Mouse (Mus musculus): ENCODE measurements around the gene 2810459M11Rik. TPM values are rescaled to one million over a fixed set of nuclear protein-coding genes. Genes with fewer than 3 reads are reported as not detected.

Gene 2810459M11Rik
- polyA plus RNA-seq, 1 experiment from 2014 or later = 1.4 TPM

GRCm38 (mm10) chr1:86064271-86064991 lies 18.8 kb downstream of the 2810459M11Rik start, which contains the start of gene Psmd1:
Gene Psmd1 (plus strand): TSS chr1:86064387.
- Histone ChIP-seq H3K4me1 (ENCODE audit: control insufficient read depth, insufficient read depth, low read length) (peaks cover 7% of the 10 kb centered on the region), H3K4me3 (ENCODE audit: low read depth, low read length) (peak within 1 kb of the TSS; percentile 77), H3K9me3 (ENCODE audit: control insufficient read depth, low read length) (no peaks in the 10 kb centered on the region), H3K9ac (ENCODE audit: low read depth, low read length) (peak within 1 kb of the TSS; percentile 98), H3K4me2 (ENCODE audit: low read depth, low read length) (peak within 1 kb of the TSS; percentile 92), H3K36me3 (ENCODE audit: control insufficient read depth, insufficient read depth, low read length) (no peaks in the 10 kb centered on the region), H3K27ac (replicated peaks; ENCODE audit: low read depth, low read length) (peak within 1 kb of the TSS; percentile 69), H3K27me3 (replicated peaks; ENCODE audit: control insufficient read depth, insufficient read depth, low read length) (no peaks in the 10 kb centered on the region)
- DNase-seq (ENCODE audit: low spot score) (peak; percentile 96), ATAC-seq (ENCODE audit: low read depth) (peak; percentile 97)
- 2% methylated on average over 30 of the region's 47 CpGs for WGBS

GRCm38 (mm10) chr1:86076565-86076964 lies 30.9 kb downstream of the 2810459M11Rik start:
- Histone ChIP-seq H3K4me3 (ENCODE audit: low read depth, low read length) (no peak overlapping the region), H3K36me3 (ENCODE audit: control insufficient read depth, insufficient read depth, low read length) (peaks cover 85% of the 10 kb centered on the region), H3K9ac (ENCODE audit: low read depth, low read length) (no peak overlapping the region), H3K27me3 (replicated peaks; ENCODE audit: control insufficient read depth, insufficient read depth, low read length) (no peaks in the 10 kb centered on the region), H3K27ac (replicated peaks; ENCODE audit: low read depth, low read length) (no peak overlapping the region), H3K9me3 (ENCODE audit: control insufficient read depth, low read length) (no peaks in the 10 kb centered on the region), H3K4me2 (ENCODE audit: low read depth, low read length) (no peak overlapping the region), H3K4me1 (ENCODE audit: control insufficient read depth, insufficient read depth, low read length) (no peaks in the 10 kb centered on the region)
- DNase-seq (ENCODE audit: low spot score) = no peak
- ATAC-seq (ENCODE audit: low read depth) = no peak
- WGBS = 97% methylated on average over 2 of the region's 2 CpGs

DNA sequence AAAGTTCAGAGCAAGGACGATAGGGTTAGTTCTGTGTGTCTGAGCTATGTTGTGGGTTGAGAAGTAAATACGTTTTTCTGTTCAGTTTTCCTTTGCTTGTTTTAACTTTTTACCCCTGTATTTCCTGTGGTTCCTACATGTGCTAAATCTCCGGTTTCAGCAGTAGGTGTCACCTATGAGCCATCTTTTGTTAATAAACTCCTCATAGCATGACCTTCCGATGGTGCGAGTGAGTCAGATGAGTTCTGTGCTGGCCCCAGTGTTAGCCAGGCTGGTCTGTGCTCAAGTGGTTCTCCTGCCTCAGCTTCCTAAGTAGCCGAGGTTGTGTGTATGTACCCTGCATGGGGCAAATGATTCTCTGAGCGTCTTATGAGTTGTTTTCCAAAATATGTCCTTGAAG lies 48.8 kb downstream of the 2810459M11Rik start:
- 85% methylated on average over 7 of the region's 7 CpGs for WGBS
- ATAC-seq (ENCODE audit: low read depth) (no peak), DNase-seq (ENCODE audit: low spot score) (no peak)
- Histone ChIP-seq H3K36me3 (ENCODE audit: control insufficient read depth, insufficient read depth, low read length) (peaks cover 70% of the 10 kb centered on the region), H3K4me2 (ENCODE audit: low read depth, low read length) (no peak overlapping the region), H3K27me3 (replicated peaks; ENCODE audit: control insufficient read depth, insufficient read depth, low read length) (no peaks in the 10 kb centered on the region), H3K4me1 (ENCODE audit: control insufficient read depth, insufficient read depth, low read length) (no peaks in the 10 kb centered on the region), H3K27ac (replicated peaks; ENCODE audit: low read depth, low read length) (no peak overlapping the region), H3K9ac (ENCODE audit: low read depth, low read length) (no peak overlapping the region), H3K9me3 (ENCODE audit: control insufficient read depth, low read length) (no peaks in the 10 kb centered on the region), H3K4me3 (ENCODE audit: low read depth, low read length) (no peak overlapping the region)

DNA sequence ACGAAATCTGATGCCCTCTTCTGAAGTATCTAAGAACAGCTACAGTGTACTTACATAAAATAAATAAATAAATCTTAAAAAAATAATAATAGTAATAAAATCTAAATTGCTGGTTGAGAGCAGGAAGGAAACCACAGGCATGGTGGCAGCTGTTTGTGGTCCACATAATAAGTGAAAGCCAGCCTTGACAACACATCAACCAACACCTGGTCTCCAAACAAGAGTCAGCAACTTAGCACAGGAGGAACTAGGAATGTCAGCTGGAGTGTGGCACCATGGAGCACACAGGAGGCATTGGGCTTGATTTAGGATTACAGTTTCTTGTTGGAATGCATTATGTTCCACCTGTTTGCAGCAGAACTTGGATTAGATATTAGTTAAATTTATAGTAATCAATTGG lies 59.4 kb downstream of the 2810459M11Rik start:
- Histone ChIP-seq H3K9ac (ENCODE audit: low read depth, low read length) (no peak overlapping the region), H3K27me3 (replicated peaks; ENCODE audit: control insufficient read depth, insufficient read depth, low read length) (no peaks in the 10 kb centered on the region), H3K27ac (replicated peaks; ENCODE audit: low read depth, low read length) (no peak overlapping the region), H3K9me3 (ENCODE audit: control insufficient read depth, low read length) (no peaks in the 10 kb centered on the region), H3K36me3 (ENCODE audit: control insufficient read depth, insufficient read depth, low read length) (peaks cover 21% of the 10 kb centered on the region), H3K4me3 (ENCODE audit: low read depth, low read length) (no peak overlapping the region), H3K4me1 (ENCODE audit: control insufficient read depth, insufficient read depth, low read length) (no peaks in the 10 kb centered on the region), H3K4me2 (ENCODE audit: low read depth, low read length) (no peak overlapping the region)
- no peak for DNase-seq (ENCODE audit: low spot score)
- WGBS = 95% methylated on average over 1 of the region's 1 CpGs
- ATAC-seq (ENCODE audit: low read depth) = no peak

Other genes starting within 250 kb of the 2810459M11Rik start
- 158 and 177 TPM in 2 replicates for gene Itm2c, start 151.6 kb upstream of the 2810459M11Rik start, polyA plus RNA-seq (2014; fragmentation: Nextera tagmentation; extraction: Ambion mirVana)
- gene 4933407L21Rik, start 117.4 kb upstream of the 2810459M11Rik start, polyA plus RNA-seq (2014; fragmentation: Nextera tagmentation; extraction: Ambion mirVana) = 0.43 and 0.54 TPM in 2 replicates
- gene Gpr55, start 84.9 kb upstream of the 2810459M11Rik start, polyA plus RNA-seq (2014; fragmentation: Nextera tagmentation; extraction: Ambion mirVana) = not detected in 2 replicates
- gene Spata3, start 29.0 kb upstream of the 2810459M11Rik start, polyA plus RNA-seq (2014; fragmentation: Nextera tagmentation; extraction: Ambion mirVana) = not detected in 2 replicates
- 159 and 174 TPM in 2 replicates for gene Psmd1, start 18.5 kb downstream of the 2810459M11Rik start, polyA plus RNA-seq (2014; fragmentation: Nextera tagmentation; extraction: Ambion mirVana)
- 1.2 and 2.0 TPM in 2 replicates for gene Htr2b, start 66.1 kb downstream of the 2810459M11Rik start, polyA plus RNA-seq (2014; fragmentation: Nextera tagmentation; extraction: Ambion mirVana)
- 0.51 TPM in 1 of 2 replicates, not detected in the other for gene Gm21972, start 87.8 kb downstream of the 2810459M11Rik start, polyA plus RNA-seq (2014; fragmentation: Nextera tagmentation; extraction: Ambion mirVana)
- 17.4 and 21.4 TPM in 2 replicates for gene Armc9, start 108.9 kb downstream of the 2810459M11Rik start, polyA plus RNA-seq (2014; fragmentation: Nextera tagmentation; extraction: Ambion mirVana)